Mouse (Mus musculus) retina, postnatal 1 day (tissue): ENCODE measurements at regions not wholly inside any gene's neighbourhood (a gene's known extent, or its start where the extent isn't known, plus 50 kb on each side); places are given as distances from the start of the nearest gene placed in this dataset.

Experiments used
- DNase-seq: peaks from one replicate; pipeline ENCODE4 v3.0.0-alpha.2; 2012

GRCm38 (mm10) chr1:127152840-127153239, 52.0 kb upstream of the Mgat5 start:
- DNase-seq = no peak

- DNase-seq = no peak
Measured at GRCm38 (mm10) chr1:127135521-127135920, 69.3 kb upstream of the Mgat5 start.

GRCm38 (mm10) chr1:127131871-127132270, 72.9 kb upstream of the Mgat5 start:
- no peak for DNase-seq

- no peak for DNase-seq
Measured at GRCm38 (mm10) chr1:127124862-127125261, 80.0 kb upstream of the Mgat5 start.

GRCm38 (mm10) chr1:127118019-127118418, 86.8 kb upstream of the Mgat5 start:
- DNase-seq = no peak

- DNase-seq = peak; percentile 81
Measured at GRCm38 (mm10) chr1:127107485-127107884, 97.3 kb upstream of the Mgat5 start.

GRCm38 (mm10) chr1:127105861-127106260, 99.0 kb upstream of the Mgat5 start:
- peak; percentile 34 for DNase-seq

- peak; percentile 88 for DNase-seq
Measured at GRCm38 (mm10) chr1:127103664-127104063, 101.2 kb upstream of the Mgat5 start.

- DNase-seq = peak; percentile 27
Measured at GRCm38 (mm10) chr1:127098871-127099420, 105.9 kb upstream of the Mgat5 start.

- no peak for DNase-seq
Measured at GRCm38 (mm10) chr1:127087616-127088015, 117.2 kb upstream of the Mgat5 start.

- DNase-seq = no peak
Measured at GRCm38 (mm10) chr1:127085988-127086387, 118.8 kb upstream of the Mgat5 start.

- no peak for DNase-seq
Measured at GRCm38 (mm10) chr1:127083761-127084308, 121.0 kb upstream of the Mgat5 start.

- peak; percentile 63 for DNase-seq
Measured at GRCm38 (mm10) chr1:127079012-127079411, 125.8 kb upstream of the Mgat5 start.

GRCm38 (mm10) chr1:127062430-127062829, 142.4 kb upstream of the Mgat5 start:
- no peak for DNase-seq

- no peak for DNase-seq
Measured at GRCm38 (mm10) chr1:127045711-127046420, 158.9 kb upstream of the Mgat5 start.

- DNase-seq = no peak
Measured at GRCm38 (mm10) chr1:127034748-127035147, 170.1 kb upstream of the Mgat5 start.

GRCm38 (mm10) chr1:127031563-127031962, 173.3 kb upstream of the Mgat5 start:
- DNase-seq = peak; percentile 44

- DNase-seq = no peak
Measured at GRCm38 (mm10) chr1:127028872-127029497, 175.8 kb upstream of the Mgat5 start.

GRCm38 (mm10) chr1:127023100-127023499, 181.7 kb upstream of the Mgat5 start:
- no peak for DNase-seq

GRCm38 (mm10) chr1:127017698-127018097, 187.1 kb upstream of the Nckap5 start:
- DNase-seq = peak; percentile 64

GRCm38 (mm10) chr1:127015894-127016245, 185.3 kb upstream of the Nckap5 start:
- peak; percentile 68 for DNase-seq

- peak; percentile 98 for DNase-seq
Measured at GRCm38 (mm10) chr1:127015042-127015893, 184.7 kb upstream of the Nckap5 start.

GRCm38 (mm10) chr1:127011901-127012300, 181.3 kb upstream of the Nckap5 start:
- DNase-seq = peak; percentile 84
